Mouse (Mus musculus) neural tube, embryonic 14.5 days (tissue): ENCODE data around the gene Lrr1. TPM values are rescaled to one million over a fixed set of nuclear protein-coding genes. Genes with fewer than 3 reads are reported as not detected.
A peak's percentile ranks its signal among the peaks of the same experiment; 100 is the strongest.

Experiments
- ATAC-seq: fragments of 200-750 bp; cut with Nextera tagmentation; 2 replicates; pipeline ENCODE4 v1.8.0; 2017; ENCODE audit warnings: low read depth, mild to moderate bottlenecking, moderate TSS enrichment, moderate library complexity
- H3K27ac ChIP-seq: fragments of 300-500 bp; sonication (generic); 2 replicates; pipeline ENCODE4 v1.5.1; 2014; ENCODE audit warnings: low read depth, mild to moderate bottlenecking, control low read depth, low read length, moderate library complexity, mixed read lengths
- H3K27me3 ChIP-seq: fragments of 300-500 bp; sonication (generic); 2 replicates; pipeline ENCODE4 v1.6.1; 2014; ENCODE audit warnings: low read length; ENCODE audit not compliant: control insufficient read depth, insufficient read depth
- H3K36me3 ChIP-seq: fragments of 300-500 bp; sonication (generic); 2 replicates; pipeline ENCODE4 v1.6.1; 2014; ENCODE audit warnings: low read length, mixed read lengths; ENCODE audit not compliant: control insufficient read depth, insufficient read depth
- H3K4me1 ChIP-seq: fragments of 300-500 bp; sonication (generic); 2 replicates; pipeline ENCODE4 v1.6.1; 2014; ENCODE audit warnings: low read length; ENCODE audit not compliant: control insufficient read depth, insufficient read depth
- H3K4me2 ChIP-seq: fragments of 300-500 bp; sonication (generic); 2 replicates; pipeline ENCODE4 v1.6.1; 2014; ENCODE audit warnings: mild to moderate bottlenecking, low read depth, low read length, control low read depth
- H3K4me3 ChIP-seq: fragments of 300-500 bp; sonication (generic); 2 replicates; pipeline ENCODE4 v1.5.1; 2014; ENCODE audit warnings: low read depth, low read length, control low read depth, mixed read lengths
- H3K9ac ChIP-seq: fragments of 300-500 bp; sonication (generic); replicated peaks from 2 replicates; pipeline ENCODE4 v1.6.1; 2014; ENCODE audit warnings: low read depth, mild to moderate bottlenecking, control low read depth, low read length, mixed read lengths
- H3K9me3 ChIP-seq: fragments of 300-500 bp; sonication (generic); 2 replicates; pipeline ENCODE4 v1.6.1; 2016; ENCODE audit warnings: low read length; ENCODE audit not compliant: control insufficient read depth
- WGBS: fragments of 180-500 bp; shearing (Covaris S2); extraction: QIAGEN DNeasy Blood & Tissue Kit; methylation state at CpG from one replicate; pipeline ENCODE4 v1.1.7; 2014; 5-methylcytosine and 5-hydroxymethylcytosine counted together
- microRNA-seq: library from miRNA; unstranded; fragments of <30 nt; microRNA quantifications from one replicate; pipeline ENCODE4, GENCODE M21; 2016
- polyA plus RNA-seq: library from polyadenylated mRNA; unstranded; fragments of >200 nt; fragmentation: Nextera tagmentation; extraction: Ambion mirVana; gene quantifications from 2 replicates; pipeline ENCODE4 v1.2.1, GENCODE M21; 2014

Lrr1 gene
- polyA plus RNA-seq, 1 experiment from 2014 or later: 1.6 TPM

GRCm38 (mm10) chr12:69214393-69214792, 45.8 kb downstream of the Lrr1 start:
- Histone ChIP-seq H3K4me3 (no peak overlapping the region), H3K9me3 (no peaks in the 10 kb centered on the region), H3K27ac (no peak overlapping the region), H3K4me2 (no peak overlapping the region), H3K27me3 (no peaks in the 10 kb centered on the region), H3K4me1 (no peaks in the 10 kb centered on the region), H3K9ac (no peak overlapping the region), H3K36me3 (no peaks in the 10 kb centered on the region)
- no peak for ATAC-seq
- 92% methylated on average over 7 of the region's 7 CpGs for WGBS

GRCm38 (mm10) chr12:69215000-69215785, 46.6 kb downstream of the Lrr1 start:
- H3K27me3 ChIP-seq: no peaks in the 10 kb centered on the region
- no peaks in the 10 kb centered on the region for H3K9me3 ChIP-seq
- no peaks in the 10 kb centered on the region for H3K4me1 ChIP-seq
- ATAC-seq: no peak
- H3K36me3 ChIP-seq: no peaks in the 10 kb centered on the region
- no peak overlapping the region for H3K27ac ChIP-seq
- H3K4me3 ChIP-seq: no peak overlapping the region
- no peak overlapping the region for H3K9ac ChIP-seq
- 91% methylated on average over 3 of the region's 3 CpGs for WGBS
- no peak overlapping the region for H3K4me2 ChIP-seq

- Histone ChIP-seq H3K4me2 (no peak overlapping the region), H3K36me3 (no peaks in the 10 kb centered on the region), H3K9ac (no peak overlapping the region), H3K4me3 (no peak overlapping the region), H3K27ac (no peak overlapping the region), H3K9me3 (no peaks in the 10 kb centered on the region), H3K4me1 (no peaks in the 10 kb centered on the region), H3K27me3 (no peaks in the 10 kb centered on the region)
- ATAC-seq: no peak
- WGBS: 95% methylated on average over 7 of the region's 7 CpGs
Observed at GRCm38 (mm10) chr12:69216587-69216986, 48.0 kb downstream of the Lrr1 start.

- H3K36me3 ChIP-seq: no peaks in the 10 kb centered on the region
- no peaks in the 10 kb centered on the region for H3K27me3 ChIP-seq
- no peak overlapping the region for H3K4me2 ChIP-seq
- H3K9ac ChIP-seq: no peak overlapping the region
- no peaks in the 10 kb centered on the region for H3K9me3 ChIP-seq
- WGBS: 91% methylated on average over 19 of the region's 19 CpGs
- H3K27ac ChIP-seq: no peak overlapping the region
- no peaks in the 10 kb centered on the region for H3K4me1 ChIP-seq
- no peak overlapping the region for H3K4me3 ChIP-seq
- ATAC-seq: no peak
Observed at GRCm38 (mm10) chr12:69220613-69221277, 52.1 kb downstream of the Lrr1 start.

GRCm38 (mm10) chr12:69227776-69228466, 59.3 kb downstream of the Lrr1 start, which contains the start of gene Pole2:
Pole2 (minus strand) TSS chr12:69228195.
- H3K27ac ChIP-seq: no peak within 1 kb of the TSS
- no peaks in the 10 kb centered on the region for H3K9me3 ChIP-seq
- peak within 1 kb of the TSS; percentile 48; the same call in 1 of the 2 replicates for H3K9ac ChIP-seq

More at GRCm38 (mm10) chr12:69227776-69228466, 59.3 kb downstream of the Lrr1 start, which contains the start of gene Pole2:
- ATAC-seq: peak; percentile 95
- H3K4me3 ChIP-seq: peak within 1 kb of the TSS; percentile 66
- H3K4me1 ChIP-seq: no peaks in the 10 kb centered on the region
- H3K27me3 ChIP-seq: no peaks in the 10 kb centered on the region
- under 1% methylated on average over 37 of the region's 37 CpGs for WGBS
- H3K4me2 ChIP-seq: peak within 1 kb of the TSS; percentile 54
- H3K36me3 ChIP-seq: no peaks in the 10 kb centered on the region

Small RNAs within 50 kb of the gene (microRNA-seq; reads per million reads assigned to microRNA genes)
- gene Gm47287: not detected
- 2.6 reads per million for gene Gm47295

Other genes starting within 250 kb of the Lrr1 start
- 997 and 1,030 TPM in 2 replicates for gene Rps29, start 9.6 kb upstream of the Lrr1 start, polyA plus RNA-seq
- 381 and 387 TPM in 2 replicates for gene Rpl36al, start 15.3 kb downstream of the Lrr1 start, polyA plus RNA-seq
- 36.8 and 40.5 TPM in 2 replicates for gene Mgat2, start 15.3 kb downstream of the Lrr1 start, polyA plus RNA-seq
- gene Gm49383, start 28.3 kb downstream of the Lrr1 start, polyA plus RNA-seq: 9.9 and 11.8 TPM in 2 replicates
- 6.8 and 7.3 TPM in 2 replicates for gene Dnaaf2, start 29.6 kb downstream of the Lrr1 start, polyA plus RNA-seq
- gene Gm49384, start 35.5 kb downstream of the Lrr1 start, polyA plus RNA-seq: 9.0 and 9.1 TPM in 2 replicates
- 3.4 and 5.4 TPM in 2 replicates for gene Pole2, start 59.4 kb downstream of the Lrr1 start, polyA plus RNA-seq
- 13.7 and 20.1 TPM in 2 replicates for gene Klhdc1, start 72.4 kb downstream of the Lrr1 start, polyA plus RNA-seq
- gene Klhdc2, start 127.9 kb downstream of the Lrr1 start, polyA plus RNA-seq: 296 and 305 TPM in 2 replicates
- 97.2 and 103 TPM in 2 replicates for gene Nemf, start 188.4 kb downstream of the Lrr1 start, polyA plus RNA-seq
- gene Arf6, start 203.3 kb downstream of the Lrr1 start, polyA plus RNA-seq: 29.3 and 30.4 TPM in 2 replicates
- 1.0 and 1.3 TPM in 2 replicates for gene Gm9887, start 203.6 kb downstream of the Lrr1 start, polyA plus RNA-seq